Mouse (Mus musculus): ENCODE measurements around the gene Tedc2. TPM values are rescaled to one million over a fixed set of nuclear protein-coding genes. Genes with fewer than 3 reads are reported as not detected.

Gene Tedc2
- total and polyA plus RNA-seq, 2 experiments from 2014 or later = 10.2 to 18.5 TPM

DNA sequence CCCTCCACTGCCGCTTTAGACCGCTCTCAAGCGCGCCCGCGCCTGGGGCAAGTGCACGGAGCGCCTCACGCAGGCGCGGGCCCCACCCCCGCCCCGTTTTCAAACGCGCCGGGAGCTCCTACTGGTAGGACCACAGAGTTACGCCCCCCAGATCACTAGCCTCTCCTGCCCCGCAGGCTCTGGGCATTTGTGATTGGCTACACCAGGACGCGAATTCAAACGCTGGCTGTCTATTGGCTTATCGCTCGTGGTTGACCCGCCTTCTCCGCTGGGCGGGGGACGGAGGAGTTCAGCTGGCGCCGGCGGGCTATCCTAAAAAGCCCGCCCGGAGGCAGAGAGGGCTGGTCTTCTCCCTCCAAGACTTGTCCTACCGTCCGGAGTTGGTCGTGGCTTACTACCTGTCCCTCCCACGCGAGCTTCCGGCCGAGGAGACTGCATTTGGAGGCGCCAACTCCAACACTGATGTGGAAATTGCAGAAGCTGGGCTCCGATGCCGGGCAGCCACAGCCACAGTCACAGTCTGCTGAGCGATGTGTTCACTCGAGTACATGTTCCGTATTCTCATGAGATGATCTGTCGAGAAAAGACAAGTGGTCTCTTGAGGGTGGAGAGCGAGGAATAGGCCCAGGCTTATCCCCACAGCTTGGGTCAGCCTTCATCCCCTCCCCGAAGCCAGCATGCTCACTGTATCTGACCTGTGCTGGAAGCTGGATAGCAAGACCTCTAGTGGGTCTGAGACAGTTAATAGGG lies 30.8 kb upstream of the Tedc2 start, which contains the start of gene Ccnf:
TSS of gene Ccnf (minus strand) at position 165 of the 750 bp plus-strand sequence.
- Histone ChIP-seq H3K4me1 (ENCODE audit: insufficient read depth, low read length) (peaks cover 6% of the 10 kb centered on the region; the same call in 1 of the 2 replicates), H3K4me2 (ENCODE audit: low read depth, low read length) (peak within 1 kb of the TSS; percentile 86), H3K27ac (peak within 1 kb of the TSS; percentile 62), H3K4me3 (ENCODE audit: low read length) (peak within 1 kb of the TSS; percentile 80), H3K27me3 (ENCODE audit: insufficient read depth, low read length) (no peaks in the 10 kb centered on the region), H3K9ac (replicated peaks; ENCODE audit: low read length) (peak within 1 kb of the TSS; percentile 71), H3K9me3 (ENCODE audit: low read length) (no peaks in the 10 kb centered on the region), H3K36me3 (ENCODE audit: insufficient read depth, low read length) (0 out of 2 replicates have a peak, but pooled peaks cover 5% of the 10 kb centered on the region)
- under 1% methylated on average over 48 of the region's 48 CpGs for WGBS
- peak; percentile 51 for TF ChIP-seq CTCF (IDR thresholded peaks at IDR 0.05; ENCODE audit: low read depth)
- ATAC-seq = peak; percentile 100
- DNase-seq (ENCODE audit: low spot score) = peak; percentile 98

DNA sequence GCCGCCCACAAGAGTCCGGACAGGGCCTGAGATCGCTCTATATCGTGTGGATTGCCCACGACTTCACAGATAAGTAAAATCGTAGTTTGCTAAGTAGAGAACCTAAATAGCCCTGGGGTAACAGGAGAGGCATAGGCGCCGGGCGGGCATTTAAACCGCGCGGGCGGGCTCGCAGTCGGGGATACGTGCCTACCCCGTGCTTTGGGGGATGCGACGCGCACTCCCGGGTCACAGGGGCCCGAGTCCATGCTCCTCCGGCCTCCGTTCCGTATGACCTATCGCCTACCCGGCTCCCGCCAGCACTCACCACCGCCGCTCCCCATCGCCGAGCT lies 30.3 kb upstream of the Tedc2 start:
- peaks cover 6% of the 10 kb centered on the region; the same call in 1 of the 2 replicates for H3K4me1 ChIP-seq (ENCODE audit: insufficient read depth, low read length)
- no peaks in the 10 kb centered on the region for H3K27me3 ChIP-seq (ENCODE audit: insufficient read depth, low read length)
- H3K27ac ChIP-seq = no peak overlapping the region; the same call in 1 of the 2 replicates
- no peaks in the 10 kb centered on the region for H3K9me3 ChIP-seq (ENCODE audit: low read length)
- no peak for TF ChIP-seq CTCF (IDR thresholded peaks at IDR 0.05; ENCODE audit: low read depth)
- 0 out of 2 replicates have a peak, but pooled peaks cover 5% of the 10 kb centered on the region for H3K36me3 ChIP-seq (ENCODE audit: insufficient read depth, low read length)
- 1% methylated on average over 32 of the region's 32 CpGs for WGBS
- H3K4me2 ChIP-seq (ENCODE audit: low read depth, low read length) = peak overlapping the region; percentile 86
- H3K9ac ChIP-seq (replicated peaks; ENCODE audit: low read length) = peak overlapping the region; percentile 71
- DNase-seq (ENCODE audit: low spot score) = no peak
- no peak; the same call in 1 of the 2 replicates for ATAC-seq
- peak overlapping the region; percentile 80 for H3K4me3 ChIP-seq (ENCODE audit: low read length)

DNA sequence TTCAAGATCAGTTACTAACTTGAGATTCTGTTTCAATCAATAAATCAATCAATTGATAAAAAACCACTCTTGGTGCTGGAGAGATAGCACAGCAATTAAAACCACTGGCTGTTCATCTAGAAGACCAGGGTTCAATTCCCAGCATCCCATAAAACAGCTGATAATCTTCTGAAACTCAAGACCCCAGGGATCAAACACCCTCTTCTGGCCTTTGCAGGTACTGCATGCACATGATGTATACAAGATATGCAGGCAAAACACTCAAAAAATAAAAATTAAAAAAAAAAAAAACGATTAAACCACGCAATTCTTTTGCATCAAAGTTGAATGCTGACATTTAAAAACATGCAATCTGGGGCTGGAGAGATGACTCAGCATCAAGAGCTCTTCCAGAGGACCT lies 28.0 kb upstream of the Tedc2 start:
- ATAC-seq (no peak), DNase-seq (ENCODE audit: low spot score) (no peak)
- Histone ChIP-seq H3K9ac (replicated peaks; ENCODE audit: low read length) (no peak overlapping the region), H3K4me2 (ENCODE audit: low read depth, low read length) (no peak overlapping the region), H3K4me3 (ENCODE audit: low read length) (no peak overlapping the region), H3K27me3 (ENCODE audit: insufficient read depth, low read length) (no peaks in the 10 kb centered on the region), H3K9me3 (ENCODE audit: low read length) (no peaks in the 10 kb centered on the region), H3K4me1 (ENCODE audit: insufficient read depth, low read length) (peaks cover 6% of the 10 kb centered on the region; the same call in 1 of the 2 replicates), H3K27ac (no peak overlapping the region), H3K36me3 (ENCODE audit: insufficient read depth, low read length) (peaks cover 17% of the 10 kb centered on the region)
- peak; percentile 28 for TF ChIP-seq CTCF (IDR thresholded peaks at IDR 0.05; ENCODE audit: low read depth)
- WGBS = 96% methylated on average over 2 of the region's 2 CpGs

DNA sequence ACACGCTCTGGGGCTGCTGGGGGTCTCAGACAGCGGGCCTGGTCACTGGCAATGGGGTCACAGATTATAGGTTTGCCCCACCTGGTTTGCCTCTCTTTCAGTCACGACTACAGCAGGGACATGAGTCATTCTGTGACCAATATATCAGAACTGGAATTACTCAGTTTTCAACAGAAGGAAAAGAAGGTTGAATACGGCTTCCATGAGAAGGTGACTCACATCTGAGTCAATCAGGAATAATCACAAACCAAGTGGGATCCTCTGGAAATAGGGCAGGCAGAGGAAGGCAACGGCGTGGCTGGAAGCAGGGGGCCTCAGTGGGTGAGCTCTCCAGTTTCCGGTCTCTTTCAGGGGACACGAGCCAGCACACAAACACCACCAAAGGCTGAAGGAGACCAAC lies 23.4 kb upstream of the Tedc2 start:
- DNase-seq (ENCODE audit: low spot score) = no peak

DNA sequence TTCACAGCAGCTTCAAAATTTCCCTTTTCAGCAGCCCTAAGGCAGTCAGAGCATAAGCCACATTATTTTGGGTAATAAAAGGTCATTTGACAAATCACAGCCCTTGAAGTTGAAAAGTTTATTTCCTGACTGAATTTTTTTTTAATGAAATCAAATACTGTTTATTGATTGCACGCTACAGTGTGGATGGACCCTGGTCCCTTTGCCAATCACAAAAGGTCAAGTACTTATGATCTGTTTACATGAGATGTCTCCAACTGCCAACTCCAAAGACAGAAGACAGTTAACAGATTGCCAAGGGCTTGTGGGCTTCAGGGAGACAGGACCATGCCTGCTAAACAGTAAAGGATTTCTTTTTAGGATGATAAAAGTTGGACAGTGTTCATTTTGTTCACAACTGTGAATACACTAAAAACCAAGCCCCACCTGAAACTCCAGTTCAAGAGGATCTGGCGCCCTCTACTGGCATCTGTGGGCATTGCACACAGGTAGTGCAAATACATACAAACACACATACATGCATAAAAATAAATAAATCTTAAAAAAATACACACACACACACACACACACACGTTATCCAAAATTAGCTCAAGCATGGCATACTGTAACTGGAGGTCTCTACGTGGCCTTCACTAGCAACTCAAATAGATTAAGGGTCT lies 22.8 kb upstream of the Tedc2 start:
- peak; percentile 48 for DNase-seq (ENCODE audit: low spot score)
- H3K36me3 ChIP-seq (ENCODE audit: insufficient read depth, low read length) = peaks cover 49% of the 10 kb centered on the region
- no peak overlapping the region for H3K9ac ChIP-seq (replicated peaks; ENCODE audit: low read length)
- no peak for ATAC-seq
- H3K4me3 ChIP-seq (ENCODE audit: low read length) = no peak overlapping the region
- H3K4me2 ChIP-seq (ENCODE audit: low read depth, low read length) = no peak overlapping the region
- no peaks in the 10 kb centered on the region for H3K4me1 ChIP-seq (ENCODE audit: insufficient read depth, low read length)
- H3K9me3 ChIP-seq (ENCODE audit: low read length) = no peaks in the 10 kb centered on the region
- WGBS = 89% methylated on average over 4 of the region's 4 CpGs
- H3K27ac ChIP-seq = no peak overlapping the region
- H3K27me3 ChIP-seq (ENCODE audit: insufficient read depth, low read length) = no peaks in the 10 kb centered on the region
- TF ChIP-seq CTCF (IDR thresholded peaks at IDR 0.05; ENCODE audit: low read depth) = peak; percentile 73

More for the DNA sequence above, 23.4 kb upstream of the Tedc2 start:
- ATAC-seq = no peak
- Histone ChIP-seq H3K27me3 (ENCODE audit: insufficient read depth, low read length) (no peaks in the 10 kb centered on the region), H3K36me3 (ENCODE audit: insufficient read depth, low read length) (peaks cover 46% of the 10 kb centered on the region), H3K9ac (replicated peaks; ENCODE audit: low read length) (no peak overlapping the region), H3K4me2 (ENCODE audit: low read depth, low read length) (no peak overlapping the region), H3K4me1 (ENCODE audit: insufficient read depth, low read length) (no peaks in the 10 kb centered on the region), H3K9me3 (ENCODE audit: low read length) (no peaks in the 10 kb centered on the region), H3K27ac (no peak overlapping the region), H3K4me3 (ENCODE audit: low read length) (no peak overlapping the region)
- over 99% methylated on average over 8 of the region's 8 CpGs for WGBS
- TF ChIP-seq CTCF (IDR thresholded peaks at IDR 0.05; ENCODE audit: low read depth) = no peak

DNA sequence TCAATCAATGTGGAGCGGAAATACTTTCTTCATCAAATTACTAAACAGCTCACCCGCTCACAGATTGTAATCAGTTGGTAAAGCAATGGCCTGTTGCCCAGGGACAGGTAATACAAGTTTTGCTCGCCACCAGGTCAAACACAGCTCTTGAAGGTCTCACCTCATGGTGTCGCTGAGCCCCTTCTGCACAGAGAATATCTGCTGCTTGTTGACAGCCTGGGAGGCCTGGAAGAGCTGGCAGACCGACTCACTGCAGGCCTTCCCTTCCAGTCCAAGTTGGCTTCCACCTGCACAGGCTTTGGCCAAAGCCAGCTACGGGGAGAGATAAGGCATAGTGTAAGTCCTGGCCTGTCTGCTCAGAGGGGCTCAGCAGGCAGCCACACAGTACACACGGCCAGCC lies 16.3 kb upstream of the Tedc2 start:
- ATAC-seq (no peak), DNase-seq (ENCODE audit: low spot score) (no peak)
- Histone ChIP-seq H3K4me1 (ENCODE audit: insufficient read depth, low read length) (no peaks in the 10 kb centered on the region), H3K27me3 (ENCODE audit: insufficient read depth, low read length) (no peaks in the 10 kb centered on the region), H3K4me3 (ENCODE audit: low read length) (no peak overlapping the region), H3K9me3 (ENCODE audit: low read length) (no peaks in the 10 kb centered on the region), H3K4me2 (ENCODE audit: low read depth, low read length) (no peak overlapping the region), H3K36me3 (ENCODE audit: insufficient read depth, low read length) (peaks cover 24% of the 10 kb centered on the region; the same call in 1 of the 2 replicates), H3K27ac (no peak overlapping the region), H3K9ac (replicated peaks; ENCODE audit: low read length) (no peak overlapping the region)
- TF ChIP-seq CTCF (IDR thresholded peaks at IDR 0.05; ENCODE audit: low read depth) = no peak
- 95% methylated on average over 7 of the region's 7 CpGs for WGBS
